Mouse (Mus musculus) stomach, embryonic 14.5 days (tissue): ENCODE results near the gene Armcx3. TPM values are rescaled to one million over a fixed set of nuclear protein-coding genes. Genes with fewer than 3 reads are reported as not detected.

ENCODE experiments used
- ATAC-seq: fragments of 200-750 bp; cut with Nextera tagmentation; 2 replicates; pipeline ENCODE4 v1.8.0; 2017; ENCODE audit warnings: low read depth, moderate TSS enrichment; ENCODE audit not compliant: insufficient number of reproducible peaks, insufficient read depth, low FRiP score
- H3K27ac ChIP-seq: fragments of 300-500 bp; sonication (generic); 2 replicates; pipeline ENCODE4 v1.5.1; 2014; ENCODE audit warnings: mild to moderate bottlenecking, low read length, moderate library complexity, mixed read lengths
- H3K27me3 ChIP-seq: fragments of 300-500 bp; sonication (generic); 2 replicates; pipeline ENCODE4 v1.6.1; 2014; ENCODE audit warnings: low read length, control low read depth, mixed read lengths; ENCODE audit not compliant: control insufficient read depth, insufficient read depth
- H3K36me3 ChIP-seq: fragments of 300-500 bp; sonication (generic); 2 replicates; pipeline ENCODE4 v1.6.1; 2014; ENCODE audit warnings: mild to moderate bottlenecking, control low read depth, low read length, moderate library complexity, mixed read lengths; ENCODE audit not compliant: control insufficient read depth, insufficient read depth
- H3K4me1 ChIP-seq: fragments of 300-500 bp; sonication (generic); 2 replicates; pipeline ENCODE4 v1.6.1; 2014; ENCODE audit warnings: low read length, control low read depth, mixed read lengths; ENCODE audit not compliant: control insufficient read depth, insufficient read depth
- H3K4me2 ChIP-seq: fragments of 300-500 bp; sonication (generic); replicated peaks from 2 replicates; pipeline ENCODE4 v1.6.1; 2014; ENCODE audit warnings: low read depth, low read length, control low read depth
- H3K4me3 ChIP-seq: fragments of 300-500 bp; sonication (generic); 2 replicates; pipeline ENCODE4 v1.5.1; 2014; ENCODE audit warnings: low read depth, low read length, control low read depth
- H3K9ac ChIP-seq: fragments of 300-500 bp; sonication (generic); replicated peaks from 2 replicates; pipeline ENCODE4 v1.6.1; 2014; ENCODE audit warnings: low read depth, mild to moderate bottlenecking, control low read depth, low read length, moderate library complexity, mixed read lengths
- H3K9me3 ChIP-seq: fragments of 300-500 bp; sonication (generic); 2 replicates; pipeline ENCODE4 v1.6.1; 2016; ENCODE audit warnings: low read depth, low read length, control low read depth; ENCODE audit not compliant: control insufficient read depth
- WGBS: fragments of 180-500 bp; shearing (Covaris S2); extraction: QIAGEN DNeasy Blood & Tissue Kit; methylation state at CpG from one replicate; pipeline ENCODE4 v1.1.7; 2014; 5-methylcytosine and 5-hydroxymethylcytosine counted together
- microRNA-seq: library from miRNA; unstranded; fragments of <30 nt; microRNA quantifications from one replicate; pipeline ENCODE4, GENCODE M21; 2016
- polyA plus RNA-seq: library from polyadenylated mRNA; unstranded; fragments of >200 nt; fragmentation: Nextera tagmentation; extraction: Ambion mirVana; gene quantifications from 2 replicates; pipeline ENCODE4 v1.2.1, GENCODE M21; 2014

Gene Armcx3
- polyA plus RNA-seq, 1 experiment from 2014 or later, result 79.8 TPM

GRCm38 (mm10) chrX:134807833-134808754 is 51.7 kb downstream of the Armcx3 start:
- 18% methylated on average over 28 of the region's 28 CpGs for WGBS

GRCm38 (mm10) chrX:134808755-134809224 is 52.4 kb downstream of the Armcx3 start, which contains the start of gene Armcx2:
Gene Armcx2, minus strand, starts transcription at chrX:134809221.
- Histone ChIP-seq H3K4me3 (peak within 1 kb of the TSS; percentile 55), H3K9ac (peak within 1 kb of the TSS; percentile 40)
- whole genome bisulfite sequencing, result 16% methylated on average over 16 of the region's 16 CpGs

More at GRCm38 (mm10) chrX:134807833-134808754, 51.7 kb downstream of the Armcx3 start:
- peak overlapping the region; percentile 55 for H3K4me3 ChIP-seq
- peak overlapping the region; percentile 38 for H3K4me2 ChIP-seq
- no peaks in the 10 kb centered on the region for H3K4me1 ChIP-seq
- no peaks in the 10 kb centered on the region for H3K27me3 ChIP-seq
- peak overlapping the region; percentile 40 for H3K9ac ChIP-seq
- H3K27ac ChIP-seq, result peak overlapping the region; percentile 45; the same call in 1 of the 2 replicates
- ATAC-seq, result peak; percentile 67; the same call in 1 of the 2 replicates
- H3K9me3 ChIP-seq, result no peaks in the 10 kb centered on the region
- peaks cover 7% of the 10 kb centered on the region for H3K36me3 ChIP-seq

More at GRCm38 (mm10) chrX:134808755-134809224, 52.4 kb downstream of the Armcx3 start, which contains the start of gene Armcx2:
- Histone ChIP-seq H3K27me3 (no peaks in the 10 kb centered on the region), H3K4me1 (no peaks in the 10 kb centered on the region), H3K9me3 (no peaks in the 10 kb centered on the region), H3K27ac (peak within 1 kb of the TSS; percentile 45; the same call in 1 of the 2 replicates), H3K36me3 (peaks cover 7% of the 10 kb centered on the region), H3K4me2 (peak within 1 kb of the TSS; percentile 38)
- peak; percentile 82; the same call in 1 of the 2 replicates for ATAC-seq

Small RNAs within 50 kb of the gene (microRNA-seq; reads per million reads assigned to microRNA genes)
- gene Mir7093, result 0.78 reads per million

Other genes with a start within 250 kb of the Armcx3 start
- gene Timm8a1, start 214.7 kb upstream of the Armcx3 start, polyA plus RNA-seq, result 71.0 and 81.2 TPM in 2 replicates
- 0.29 and 1.2 TPM in 2 replicates for gene Btk, start 173.0 kb upstream of the Armcx3 start, polyA plus RNA-seq
- gene Rpl36a, start 170.9 kb upstream of the Armcx3 start, polyA plus RNA-seq, result 561 and 566 TPM in 2 replicates
- 4.9 and 7.6 TPM in 2 replicates for gene Gla, start 155.5 kb upstream of the Armcx3 start, polyA plus RNA-seq
- 83.6 and 84.8 TPM in 2 replicates for gene Hnrnph2, start 155.4 kb upstream of the Armcx3 start, polyA plus RNA-seq
- gene Armcx4, start 70.1 kb upstream of the Armcx3 start, polyA plus RNA-seq, result 5.8 and 6.1 TPM in 2 replicates
- gene Armcx1, start 38.6 kb upstream of the Armcx3 start, polyA plus RNA-seq, result 52.0 and 52.1 TPM in 2 replicates
- gene Armcx6, start 5.2 kb upstream of the Armcx3 start, polyA plus RNA-seq, result 30.5 and 30.8 TPM in 2 replicates
- gene Armcx2, start 52.6 kb downstream of the Armcx3 start, polyA plus RNA-seq, result 71.5 and 74.0 TPM in 2 replicates
- 0.78 and 0.81 TPM in 2 replicates for gene Nxf2, start 208.2 kb downstream of the Armcx3 start, polyA plus RNA-seq